Mouse (Mus musculus) retina, adult 2 months (tissue): ENCODE measurements around the gene Arhgef17.

Experiments used
- DNase-seq: peaks from one replicate; pipeline ENCODE4 v3.0.0-alpha.2; 2012; ENCODE audit warnings: low read depth, low spot score

Arhgef17 gene

GRCm38 (mm10) chr7:100845412-100845811 is 86.5 kb downstream of the Arhgef17 start:
- no peak for DNase-seq

GRCm38 (mm10) chr7:100845026-100845400 is 86.9 kb downstream of the Arhgef17 start:
- DNase-seq: no peak

- DNase-seq: no peak
Observed at GRCm38 (mm10) chr7:100844385-100845025, 87.4 kb downstream of the Arhgef17 start.

- DNase-seq: no peak
Observed at GRCm38 (mm10) chr7:100843866-100844265, 88.0 kb downstream of the Arhgef17 start.

DNA sequence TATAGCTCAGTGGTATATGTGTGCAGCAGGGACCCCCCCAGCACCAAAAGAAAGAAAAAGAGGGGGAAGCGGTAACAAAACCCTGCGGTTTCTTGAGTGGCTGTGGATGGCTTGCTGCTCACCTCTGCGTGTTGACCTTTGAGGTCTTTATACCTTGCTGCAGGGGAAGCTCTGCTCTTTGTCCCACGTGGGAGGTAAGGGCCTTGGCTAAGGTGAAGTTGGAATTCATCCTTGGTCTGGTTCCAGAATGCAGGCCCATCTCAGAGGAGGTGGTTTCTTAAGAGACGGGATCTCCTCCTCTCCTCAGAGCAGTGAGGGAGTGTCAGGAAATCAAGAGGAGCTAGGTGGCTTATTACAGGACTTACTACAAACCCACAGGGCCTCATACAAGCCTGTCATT is 89.7 kb downstream of the Arhgef17 start:
- no peak for DNase-seq

DNA sequence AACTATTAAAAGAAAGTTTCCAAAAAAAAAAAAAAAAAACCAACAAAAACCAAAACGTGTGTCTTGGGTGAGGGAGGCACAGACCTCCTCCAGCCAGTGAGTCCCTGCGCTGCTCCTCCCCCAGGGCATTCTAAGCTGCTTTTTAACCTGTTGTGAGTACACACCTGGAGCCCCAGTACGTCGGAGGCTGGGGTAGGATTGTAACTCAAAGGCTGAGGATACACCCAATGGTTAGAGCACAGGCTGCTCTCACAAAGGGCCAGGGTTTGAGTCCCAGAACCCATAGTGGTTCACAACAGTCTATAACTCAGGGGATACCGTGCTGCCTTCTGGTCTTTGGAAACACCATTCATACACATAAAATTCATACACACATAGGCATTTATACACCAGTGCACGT is 90.3 kb downstream of the Arhgef17 start:
- no peak for DNase-seq

- no peak for DNase-seq
Observed at GRCm38 (mm10) chr7:100840906-100841305, 91.0 kb downstream of the Arhgef17 start.

DNA sequence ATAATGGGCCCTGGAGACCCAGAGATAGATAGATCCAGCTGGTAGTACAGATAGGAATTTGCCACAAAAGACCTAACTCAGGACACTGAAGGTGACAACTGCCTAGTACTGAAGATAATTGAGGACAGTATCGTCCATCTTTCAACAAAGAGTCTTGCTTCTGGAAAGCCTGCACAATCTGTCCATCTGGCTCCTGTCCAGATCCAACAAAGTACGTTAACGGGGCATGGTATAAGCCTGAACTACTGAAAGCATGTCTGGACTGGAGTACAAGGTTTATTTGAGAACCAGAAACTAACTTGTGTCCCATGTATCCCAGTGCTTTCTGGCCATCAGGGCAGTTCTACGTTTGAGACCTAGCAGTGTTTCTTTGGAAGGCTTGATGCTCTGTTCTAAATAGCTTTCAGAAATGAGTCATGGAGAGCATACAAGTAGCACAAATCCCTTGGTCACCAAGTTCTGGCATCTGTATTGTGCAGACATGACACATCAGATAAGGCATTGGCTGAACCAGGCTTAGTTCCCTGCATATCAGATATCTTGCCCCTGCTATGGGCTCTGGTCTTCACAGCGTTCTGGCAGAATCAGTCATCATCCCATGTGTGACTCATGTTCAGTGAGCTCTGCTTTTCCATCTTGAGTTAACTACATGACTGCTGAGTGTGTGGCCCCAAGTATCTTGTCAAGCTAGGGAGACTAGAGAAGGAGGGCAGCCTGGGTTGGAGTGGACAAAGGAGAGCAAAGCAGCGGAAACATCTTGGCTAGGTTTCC is 92.1 kb downstream of the Arhgef17 start:
- DNase-seq: no peak

DNA sequence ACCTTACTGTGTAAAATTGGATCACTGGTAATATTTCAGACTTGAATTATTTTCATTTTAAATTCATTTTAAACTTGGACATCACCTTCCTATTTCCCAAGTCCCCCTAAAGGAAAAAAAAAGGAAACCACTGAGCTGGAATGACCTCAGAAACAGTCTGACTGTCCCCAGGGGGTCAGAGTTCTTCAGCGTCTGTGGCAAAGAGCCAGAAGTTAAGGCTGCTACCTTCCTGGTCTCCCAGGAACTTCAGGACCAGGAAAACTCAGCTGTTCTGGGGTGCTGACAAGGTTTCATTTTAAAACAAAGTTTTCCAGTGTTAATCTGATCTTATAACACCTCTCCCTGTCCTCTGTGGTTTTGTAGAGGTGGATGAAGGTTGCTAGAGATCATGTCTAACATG is 94.2 kb downstream of the Arhgef17 start:
- no peak for DNase-seq

DNA sequence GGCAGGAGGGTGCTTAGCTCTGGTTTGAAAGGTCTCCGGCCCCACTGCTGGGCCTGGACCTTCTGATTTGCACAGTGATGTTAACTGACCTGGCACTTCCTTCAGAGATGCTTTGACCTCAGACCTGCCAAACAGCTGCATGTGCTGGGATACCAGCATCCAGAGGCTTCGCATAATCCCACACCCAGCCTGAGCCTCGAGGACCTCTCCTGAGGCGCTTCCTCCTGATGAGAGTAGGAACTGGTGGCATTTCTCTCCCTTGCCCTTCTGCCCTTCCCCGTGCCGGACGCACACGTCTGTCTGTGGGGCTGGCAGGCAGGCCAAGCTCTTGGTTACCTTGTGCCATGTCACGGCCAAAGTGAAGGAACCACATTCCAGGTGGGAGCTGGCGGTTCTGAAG is 95.2 kb downstream of the Arhgef17 start:
- DNase-seq: no peak

- no peak for DNase-seq
Observed at GRCm38 (mm10) chr7:100835711-100836110, 96.2 kb downstream of the Arhgef17 start.

GRCm38 (mm10) chr7:100835168-100835567 is 96.7 kb downstream of the Arhgef17 start:
- DNase-seq: no peak

GRCm38 (mm10) chr7:100833859-100834258 is 98.0 kb downstream of the Arhgef17 start:
- DNase-seq: no peak

- DNase-seq: no peak
Observed at GRCm38 (mm10) chr7:100828549-100828948, 103.4 kb downstream of the Arhgef17 start.

DNA sequence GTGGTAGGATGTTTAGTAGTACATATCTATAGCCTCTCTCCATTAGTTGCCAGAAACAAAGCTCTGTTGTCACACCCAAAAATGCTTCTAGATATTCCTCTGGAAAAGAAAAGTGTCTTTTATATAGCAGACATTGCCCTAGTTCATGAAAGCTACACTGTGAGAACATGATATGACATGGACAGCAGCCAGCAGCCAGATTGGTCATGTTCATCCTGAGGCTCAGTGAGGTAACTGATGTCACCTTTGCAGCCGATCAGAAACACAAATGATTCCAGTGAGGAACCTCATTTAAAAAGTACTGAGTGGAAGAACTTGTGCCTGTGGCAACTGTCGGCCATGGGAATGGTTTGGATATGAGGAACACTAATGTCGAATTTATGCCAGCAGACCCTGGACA is 107.2 kb downstream of the Arhgef17 start:
- no peak for DNase-seq
